Mouse (Mus musculus) liver, adult 2 months (tissue): Measurements from ENCODE around the gene Gja4. TPM values are rescaled to one million over a fixed set of nuclear protein-coding genes. Genes with fewer than 3 reads are reported as not detected.

Source experiments
- DNase-seq: peaks from one replicate; pipeline ENCODE4 v3.0.0-alpha.2; 2011; ENCODE audit warnings: low read depth, low spot score; ENCODE audit errors: extremely low read depth
- H3K27ac ChIP-seq: fragments of 200-500 bp; replicated peaks from 2 replicates; pipeline ENCODE4 v1.5.1; 2012; ENCODE audit warnings: low read depth, mild to moderate bottlenecking, control low read depth, inconsistent platforms, low read length; ENCODE audit not compliant: insufficient read depth
- H3K27me3 ChIP-seq: fragments of 200-500 bp; 2 replicates; pipeline ENCODE4 v1.6.1; 2012; ENCODE audit warnings: mild to moderate bottlenecking, moderate library complexity, low read length, inconsistent platforms; ENCODE audit not compliant: control insufficient read depth, insufficient read depth
- H3K36me3 ChIP-seq: fragments of 200-500 bp; 2 replicates; pipeline ENCODE4 v1.6.1; 2012; ENCODE audit warnings: low read length, inconsistent platforms; ENCODE audit not compliant: control insufficient read depth, insufficient read depth
- H3K4me1 ChIP-seq: fragments of 200-500 bp; 2 replicates; pipeline ENCODE4 v1.6.1; 2011; ENCODE audit warnings: low read length; ENCODE audit not compliant: control insufficient read depth, insufficient read depth
- H3K4me3 ChIP-seq: fragments of 200-500 bp; 2 replicates; pipeline ENCODE4 v1.5.1; 2011; ENCODE audit warnings: low read depth, mild to moderate bottlenecking, control low read depth, low read length, moderate library complexity; ENCODE audit not compliant: insufficient read depth
- H3K79me2 ChIP-seq: fragments of 200-500 bp; 2 replicates; pipeline ENCODE4 v1.6.1; 2012; ENCODE audit warnings: inconsistent platforms, mild to moderate bottlenecking, low read length, moderate library complexity; ENCODE audit not compliant: control insufficient read depth, insufficient read depth
- H3K9ac ChIP-seq: fragments of 200-500 bp; 2 replicates; pipeline ENCODE4 v1.6.1; 2012; ENCODE audit warnings: low read depth, mild to moderate bottlenecking, control low read depth, inconsistent platforms, low read length
- CTCF ChIP-seq: fragments of 200-500 bp; IDR thresholded peaks from 2 replicates; pipeline ENCODE4 v1.5.1; 2011; ENCODE audit warnings: low read depth, low read length, control low read depth
- POLR2A ChIP-seq: fragments of 200-500 bp; IDR thresholded peaks from 2 replicates; pipeline ENCODE4 v1.6.1; 2011; ENCODE audit warnings: low read length, control low read depth; ENCODE audit not compliant: insufficient read depth; ENCODE audit errors: extremely low read depth
- WGBS: fragments of 180-500 bp; shearing (Covaris S2); methylation state at CpG from one replicate; pipeline ENCODE4 v1.1.7; 2018; 5-methylcytosine and 5-hydroxymethylcytosine counted together
- polyA plus RNA-seq: library from polyadenylated mRNA; depleted of rRNA; stranded (reverse); fragments of >200 nt; gene quantifications from 2 replicates; pipeline ENCODE4 v1.2.3, GENCODE M21; 2012
- total RNA-seq: library from RNA; depleted of rRNA; stranded (reverse); fragments of >200 nt; gene quantifications from 2 replicates; pipeline ENCODE4 v1.2.3, GENCODE M21; 2014

The Gja4 gene
- total and polyA plus RNA-seq, 2 experiments: 1.9 to 8.0 TPM

GRCm38 (mm10) chr4:127317143-127317542 lies 3.3 kb upstream of the Gja4 start:
- 61% methylated on average over 4 of the region's 4 CpGs for WGBS
- H3K4me3 ChIP-seq: no peak overlapping the region
- no peaks in the 10 kb centered on the region for H3K27me3 ChIP-seq
- DNase-seq: peak; percentile 3
- TF ChIP-seq POLR2A (no peak), CTCF (no peak)
- no peaks in the 10 kb centered on the region for H3K4me1 ChIP-seq
- no peaks in the 10 kb centered on the region for H3K79me2 ChIP-seq
- H3K27ac ChIP-seq: no peak overlapping the region
- no peaks in the 10 kb centered on the region for H3K36me3 ChIP-seq
- H3K9ac ChIP-seq: no peak overlapping the region

- Histone ChIP-seq H3K27me3 (no peaks in the 10 kb centered on the region), H3K4me3 (no peak overlapping the region), H3K79me2 (no peaks in the 10 kb centered on the region), H3K9ac (no peak overlapping the region), H3K36me3 (no peaks in the 10 kb centered on the region), H3K27ac (no peak overlapping the region), H3K4me1 (no peaks in the 10 kb centered on the region)
- WGBS: 88% methylated on average over 8 of the region's 8 CpGs
- DNase-seq: no peak
- no peak for TF ChIP-seq POLR2A
- TF ChIP-seq CTCF: no peak
Observed at GRCm38 (mm10) chr4:127315753-127316152, 1.9 kb upstream of the Gja4 start.

GRCm38 (mm10) chr4:127314585-127314984 lies 746 bp upstream of the Gja4 start:
- 64% methylated on average over 9 of the region's 9 CpGs for WGBS
- no peaks in the 10 kb centered on the region for H3K4me1 ChIP-seq
- H3K4me3 ChIP-seq: no peak overlapping the region
- no peaks in the 10 kb centered on the region for H3K27me3 ChIP-seq
- 0 out of 2 replicates have a peak overlapping the region, but pooled peaks have one; percentile 1 for H3K9ac ChIP-seq
- H3K27ac ChIP-seq: peak overlapping the region; percentile 42; the same call in 1 of the 2 replicates
- no peak for DNase-seq
- H3K36me3 ChIP-seq: no peaks in the 10 kb centered on the region
- no peak for TF ChIP-seq POLR2A
- TF ChIP-seq CTCF: no peak
- no peaks in the 10 kb centered on the region for H3K79me2 ChIP-seq

- no peak for DNase-seq
- peak overlapping the region; percentile 77 for H3K9ac ChIP-seq
- no peaks in the 10 kb centered on the region for H3K27me3 ChIP-seq
- H3K4me1 ChIP-seq: peaks cover 2% of the 10 kb centered on the region; the same call in 1 of the 2 replicates
- peak overlapping the region; percentile 71 for H3K4me3 ChIP-seq
- H3K36me3 ChIP-seq: no peaks in the 10 kb centered on the region
- TF ChIP-seq CTCF: no peak
- TF ChIP-seq POLR2A: no peak
- no peak overlapping the region for H3K27ac ChIP-seq
- no peaks in the 10 kb centered on the region for H3K79me2 ChIP-seq
- 59% methylated on average over 24 of the region's 24 CpGs for WGBS
Observed at GRCm38 (mm10) chr4:127312349-127312748, 1.5 kb downstream of the Gja4 start.

GRCm38 (mm10) chr4:127311561-127311960 lies 2.3 kb downstream of the Gja4 start:
- Histone ChIP-seq H3K4me1 (peaks cover 2% of the 10 kb centered on the region; the same call in 1 of the 2 replicates), H3K79me2 (no peaks in the 10 kb centered on the region), H3K4me3 (peak overlapping the region; percentile 71), H3K27me3 (no peaks in the 10 kb centered on the region), H3K27ac (no peak overlapping the region), H3K9ac (peak overlapping the region; percentile 77), H3K36me3 (no peaks in the 10 kb centered on the region)
- 47% methylated on average over 9 of the region's 9 CpGs for WGBS
- no peak for TF ChIP-seq CTCF
- no peak for TF ChIP-seq POLR2A
- DNase-seq: no peak

GRCm38 (mm10) chr4:127306915-127307314 lies 6.9 kb downstream of the Gja4 start:
- H3K27ac ChIP-seq: no peak overlapping the region
- no peaks in the 10 kb centered on the region for H3K27me3 ChIP-seq
- peaks cover 2% of the 10 kb centered on the region; the same call in 1 of the 2 replicates for H3K4me1 ChIP-seq
- WGBS: 59% methylated on average over 2 of the region's 2 CpGs
- DNase-seq: no peak
- H3K9ac ChIP-seq: no peak overlapping the region
- no peaks in the 10 kb centered on the region for H3K36me3 ChIP-seq
- H3K4me3 ChIP-seq: no peak overlapping the region
- TF ChIP-seq POLR2A (no peak), CTCF (no peak)
- H3K79me2 ChIP-seq: no peaks in the 10 kb centered on the region
